Mouse (Mus musculus) midbrain, embryonic 10.5 days (tissue): ENCODE measurements around the gene Ncoa6. TPM values are rescaled to one million over a fixed set of nuclear protein-coding genes. Genes with fewer than 3 reads are reported as not detected.

ENCODE experiments used
- DNase-seq: peaks from one replicate; pipeline ENCODE4 v3.0.0-alpha.2; 2017; ENCODE audit warnings: low spot score
- H3K27ac ChIP-seq: fragments of 300-500 bp; sonication (generic); replicated peaks from 2 replicates; pipeline ENCODE4 v1.5.1; 2016; ENCODE audit warnings: mild to moderate bottlenecking
- H3K27me3 ChIP-seq: fragments of 300-500 bp; sonication (generic); 2 replicates; pipeline ENCODE4 v1.6.1; 2016; ENCODE audit warnings: low read depth, mild to moderate bottlenecking; ENCODE audit not compliant: poor library complexity, severe bottlenecking
- H3K36me3 ChIP-seq: fragments of 300-500 bp; sonication (generic); 2 replicates; pipeline ENCODE4 v1.6.1; 2016; ENCODE audit warnings: mild to moderate bottlenecking, moderate library complexity
- H3K4me1 ChIP-seq: fragments of 300-500 bp; sonication (generic); 2 replicates; pipeline ENCODE4 v1.6.1; 2016
- H3K4me3 ChIP-seq: fragments of 300-500 bp; sonication (generic); 2 replicates; pipeline ENCODE4 v1.5.1; 2016; ENCODE audit warnings: mild to moderate bottlenecking, moderate library complexity
- H3K9me3 ChIP-seq: fragments of 300-500 bp; sonication (generic); replicated peaks from 2 replicates; pipeline ENCODE4 v1.6.1; 2016; ENCODE audit warnings: mild to moderate bottlenecking
- WGBS: fragments of 180-500 bp; shearing (Covaris S2); methylation state at CpG from one replicate; pipeline ENCODE4 v1.1.7; 2016; 5-methylcytosine and 5-hydroxymethylcytosine counted together
- polyA plus RNA-seq: library from polyadenylated mRNA; unstranded; fragments of >200 nt; fragmentation: Nextera tagmentation; extraction: Ambion mirVana; gene quantifications from 2 replicates; pipeline ENCODE4 v1.2.1, GENCODE M21; 2016

Gene Ncoa6
- polyA plus RNA-seq, 1 experiment from 2014 or later: 20.8 TPM

DNA sequence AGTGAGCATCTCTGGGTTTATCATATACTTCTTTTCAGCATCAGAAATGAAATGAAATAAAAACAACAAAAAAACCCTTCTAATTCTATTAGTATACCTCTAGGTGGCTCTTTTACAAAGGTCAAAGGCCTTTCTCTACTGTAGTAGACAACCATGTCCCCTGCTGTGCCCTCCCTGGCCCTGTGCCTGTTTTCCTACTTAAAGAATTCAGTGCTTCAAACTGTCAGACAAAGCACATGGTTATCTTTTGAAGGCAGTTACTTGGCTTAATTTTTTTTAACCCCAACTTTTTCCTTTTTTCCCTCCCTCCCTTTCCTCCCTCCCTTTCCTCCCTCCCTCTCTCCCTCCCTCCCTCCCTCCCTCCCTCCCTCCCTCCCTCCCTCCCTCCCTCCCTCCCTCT lies 73.4 kb downstream of the Ncoa6 start:
- Histone ChIP-seq H3K36me3 (peaks cover 81% of the 10 kb centered on the region), H3K4me3 (no peak overlapping the region), H3K27ac (no peak overlapping the region), H3K4me1 (no peaks in the 10 kb centered on the region), H3K27me3 (no peaks in the 10 kb centered on the region), H3K9me3 (no peaks in the 10 kb centered on the region)
- no peak for DNase-seq

DNA sequence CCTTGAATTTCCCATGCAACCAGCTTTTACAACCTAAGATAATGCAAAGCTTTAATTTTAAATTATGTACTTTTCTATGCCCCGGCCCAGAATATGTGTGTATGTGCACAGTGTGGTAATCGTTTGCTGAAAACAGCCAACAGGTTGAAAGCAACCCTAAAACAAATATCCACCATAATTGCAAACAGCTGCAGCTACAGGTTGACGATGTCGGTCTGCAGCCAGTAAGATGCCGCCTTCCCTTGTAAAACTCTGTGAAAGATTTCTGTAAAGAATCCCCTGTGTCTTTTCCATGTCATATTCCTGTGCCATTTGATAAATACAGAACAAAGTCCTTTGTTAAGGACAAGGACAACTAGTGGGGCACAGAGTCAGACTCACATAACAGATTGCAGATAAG lies 79.1 kb downstream of the Ncoa6 start:
- WGBS: 85% methylated on average over 5 of the region's 5 CpGs
- no peak overlapping the region for H3K27ac ChIP-seq
- H3K4me1 ChIP-seq: no peaks in the 10 kb centered on the region
- no peak overlapping the region for H3K4me3 ChIP-seq
- peaks cover 79% of the 10 kb centered on the region for H3K36me3 ChIP-seq
- H3K27me3 ChIP-seq: no peaks in the 10 kb centered on the region
- DNase-seq: no peak
- no peaks in the 10 kb centered on the region for H3K9me3 ChIP-seq

DNA sequence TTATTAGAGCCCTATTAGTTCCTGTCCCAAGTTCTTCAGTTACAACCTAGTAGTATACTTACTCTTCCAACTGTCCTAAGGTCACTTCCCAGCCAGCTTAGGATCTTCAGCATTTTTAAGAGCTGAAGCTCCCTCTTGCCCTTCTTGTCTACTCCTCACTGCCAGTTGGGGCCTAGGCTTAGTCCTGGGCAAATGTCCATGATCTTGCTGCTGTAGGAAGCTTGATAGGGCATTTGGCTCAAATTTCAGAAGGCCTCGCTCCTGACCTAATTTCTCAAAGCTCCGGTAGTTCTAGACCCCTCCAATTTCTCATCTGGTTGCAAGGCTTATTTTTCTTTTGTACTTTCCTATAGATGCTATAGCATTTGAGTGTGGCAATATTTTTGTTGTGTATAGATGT lies 85.1 kb downstream of the Ncoa6 start:
- Histone ChIP-seq H3K27me3 (peaks cover 19% of the 10 kb centered on the region), H3K4me3 (no peak overlapping the region), H3K4me1 (peaks cover 19% of the 10 kb centered on the region), H3K36me3 (peaks cover 77% of the 10 kb centered on the region), H3K9me3 (no peaks in the 10 kb centered on the region), H3K27ac (no peak overlapping the region)
- no peak for DNase-seq
- WGBS: 89% methylated on average over 2 of the region's 2 CpGs

DNA sequence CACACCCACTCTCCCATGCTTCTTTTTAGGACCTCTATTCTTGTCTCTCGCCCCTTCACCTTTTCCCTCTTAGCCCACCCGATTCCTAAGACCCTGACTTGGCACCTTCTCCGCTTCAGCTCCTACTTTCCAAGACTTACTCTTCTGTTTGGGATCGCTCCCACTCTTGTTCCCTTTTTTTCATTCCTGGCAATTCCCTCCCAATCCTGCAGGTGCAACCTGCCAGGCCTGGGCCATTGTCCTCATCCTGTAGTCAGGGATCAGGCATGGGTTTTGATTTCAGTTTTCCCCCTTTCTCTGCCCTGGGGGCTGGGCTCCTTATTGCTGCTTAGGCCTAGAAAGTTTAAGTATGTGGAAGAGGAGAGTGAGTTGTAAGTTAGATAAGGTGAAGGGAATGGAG lies 86.6 kb downstream of the Ncoa6 start:
- no peak for DNase-seq
- Histone ChIP-seq H3K4me3 (no peak overlapping the region), H3K4me1 (peaks cover 33% of the 10 kb centered on the region), H3K27me3 (peaks cover 26% of the 10 kb centered on the region), H3K9me3 (no peaks in the 10 kb centered on the region), H3K27ac (no peak overlapping the region), H3K36me3 (peaks cover 66% of the 10 kb centered on the region)
- 54% methylated on average over 4 of the region's 4 CpGs for WGBS

DNA sequence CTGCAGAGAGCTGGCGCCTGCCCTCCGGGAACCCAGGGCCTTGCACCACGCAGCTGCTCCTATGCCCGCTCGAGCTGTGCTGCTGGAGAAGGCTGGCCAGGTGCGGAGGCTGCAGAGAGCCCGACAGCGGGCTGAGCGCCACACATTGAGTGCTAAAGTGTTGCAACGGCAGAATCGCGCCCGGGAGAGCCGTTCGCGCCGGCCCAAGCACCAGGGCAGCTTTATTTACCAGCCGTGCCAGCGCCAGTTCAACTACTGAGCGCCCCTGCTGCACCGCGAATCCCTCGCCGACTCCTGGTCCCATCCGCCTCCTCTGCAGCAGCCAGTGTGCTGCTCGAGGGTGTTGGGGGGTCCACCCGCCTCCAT lies 87.2 kb downstream of the Ncoa6 start:
- Histone ChIP-seq H3K36me3 (peaks cover 64% of the 10 kb centered on the region), H3K27me3 (peaks cover 26% of the 10 kb centered on the region), H3K4me3 (peak overlapping the region; percentile 30; the same call in 1 of the 2 replicates), H3K4me1 (peaks cover 36% of the 10 kb centered on the region), H3K9me3 (no peaks in the 10 kb centered on the region), H3K27ac (no peak overlapping the region)
- WGBS: 14% methylated on average over 27 of the region's 27 CpGs
- peak; percentile 20 for DNase-seq

DNA sequence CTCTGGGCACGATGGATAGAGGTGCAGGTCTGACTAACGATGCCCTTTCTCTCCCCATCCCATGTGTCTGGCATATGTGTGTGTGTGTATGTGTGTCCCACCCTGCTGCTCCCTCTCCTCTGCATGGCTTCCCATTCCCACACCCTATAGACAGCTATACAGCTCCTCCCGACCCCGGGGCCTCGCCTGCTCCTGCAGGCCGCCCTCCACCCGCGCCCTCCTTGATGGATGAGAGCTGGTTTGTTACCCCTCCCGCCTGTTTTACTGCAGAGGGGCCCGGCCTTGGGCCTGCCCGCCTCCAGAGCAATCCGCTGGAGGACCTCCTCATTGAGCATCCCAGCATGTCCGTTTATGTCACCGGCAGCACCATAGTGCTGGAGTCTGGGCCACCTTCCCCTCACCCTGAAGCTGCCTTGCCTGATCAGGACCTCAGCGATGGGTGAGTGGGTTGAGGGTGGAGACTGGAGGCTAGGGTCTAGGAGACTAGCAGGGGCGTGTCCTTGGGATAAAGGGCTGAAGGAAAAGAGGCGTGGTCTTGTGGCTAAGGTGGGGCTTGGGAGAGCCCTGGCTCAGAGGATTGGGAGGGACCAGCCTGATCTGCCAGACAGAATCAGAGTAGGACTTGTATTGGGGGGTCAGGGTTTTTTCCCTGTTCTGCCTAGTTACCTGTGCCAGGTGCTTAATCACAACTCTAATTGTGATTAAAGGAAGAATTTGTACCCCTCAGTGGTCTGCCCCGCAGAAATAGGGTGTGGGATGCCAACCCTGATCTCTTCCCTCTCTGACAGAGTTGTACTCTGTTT lies 87.8 kb downstream of the Ncoa6 start:
- Histone ChIP-seq H3K27me3 (peaks cover 28% of the 10 kb centered on the region), H3K36me3 (peaks cover 58% of the 10 kb centered on the region), H3K4me3 (peak overlapping the region; percentile 30), H3K9me3 (no peaks in the 10 kb centered on the region), H3K27ac (no peak overlapping the region), H3K4me1 (peaks cover 40% of the 10 kb centered on the region)
- 53% methylated on average over 18 of the region's 18 CpGs for WGBS
- DNase-seq: peak; percentile 16

DNA sequence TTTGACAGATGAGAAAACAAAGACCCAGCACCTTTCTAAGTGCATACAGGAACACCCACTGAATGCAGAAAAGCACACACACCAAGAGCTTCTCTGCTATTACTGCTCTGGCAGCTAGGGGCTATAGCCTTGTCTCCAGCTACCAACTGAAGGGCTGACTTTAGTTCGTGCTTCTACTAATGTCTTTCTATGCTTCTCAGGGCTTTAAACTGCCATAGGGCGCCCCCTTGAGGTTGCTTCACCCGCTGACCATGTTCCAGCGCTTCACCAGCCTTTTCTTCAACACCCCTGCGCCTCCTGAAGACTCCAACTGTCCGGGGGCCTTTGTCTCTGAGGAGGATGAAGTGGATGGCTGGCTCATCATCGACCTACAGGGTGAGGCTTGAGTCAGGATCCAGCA lies 88.6 kb downstream of the Ncoa6 start:
- Histone ChIP-seq H3K4me3 (peak overlapping the region; percentile 7; the same call in 1 of the 2 replicates), H3K9me3 (no peaks in the 10 kb centered on the region), H3K36me3 (peaks cover 50% of the 10 kb centered on the region), H3K27me3 (peaks cover 36% of the 10 kb centered on the region), H3K27ac (no peak overlapping the region), H3K4me1 (peaks cover 49% of the 10 kb centered on the region)
- WGBS: 25% methylated on average over 7 of the region's 7 CpGs
- DNase-seq: peak; percentile 75

DNA sequence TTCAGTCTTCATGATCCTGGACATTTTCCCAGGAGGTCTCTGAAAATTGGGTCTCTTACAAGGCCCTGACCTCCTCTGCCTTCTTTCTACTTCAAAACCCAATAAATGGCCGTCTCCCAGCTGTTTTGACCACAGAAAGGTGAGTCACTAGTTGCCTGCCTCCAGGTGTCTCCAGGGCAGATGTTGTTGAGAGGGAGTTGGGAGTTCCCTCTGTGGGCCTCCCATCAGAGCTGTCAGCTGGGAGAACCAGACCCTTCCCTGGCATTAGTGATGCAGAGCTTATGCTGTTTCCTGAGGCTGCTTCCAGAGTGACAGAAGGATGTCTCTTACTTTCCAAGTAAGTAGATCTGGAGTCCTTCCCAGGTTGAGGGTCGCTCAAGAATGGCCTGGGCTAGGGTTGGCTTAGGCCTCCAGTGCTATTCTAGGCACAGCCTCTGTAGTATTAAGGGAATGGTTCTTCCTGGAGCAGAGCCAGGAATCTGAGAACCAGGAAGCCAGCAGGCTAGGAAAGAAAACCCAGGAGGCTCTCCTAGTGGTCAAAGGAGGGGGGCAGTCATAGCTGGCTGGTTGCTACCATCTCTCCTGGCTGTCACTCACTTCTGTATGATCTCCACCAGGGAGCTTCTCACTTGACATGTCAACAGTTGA lies 90.8 kb downstream of the Ncoa6 start:
- Histone ChIP-seq H3K27ac (no peak overlapping the region), H3K4me3 (peak overlapping the region; percentile 85), H3K27me3 (peaks cover 48% of the 10 kb centered on the region), H3K9me3 (no peaks in the 10 kb centered on the region), H3K4me1 (peaks cover 53% of the 10 kb centered on the region), H3K36me3 (peaks cover 29% of the 10 kb centered on the region)
- no peak for DNase-seq
- 85% methylated on average over 2 of the region's 2 CpGs for WGBS

DNA sequence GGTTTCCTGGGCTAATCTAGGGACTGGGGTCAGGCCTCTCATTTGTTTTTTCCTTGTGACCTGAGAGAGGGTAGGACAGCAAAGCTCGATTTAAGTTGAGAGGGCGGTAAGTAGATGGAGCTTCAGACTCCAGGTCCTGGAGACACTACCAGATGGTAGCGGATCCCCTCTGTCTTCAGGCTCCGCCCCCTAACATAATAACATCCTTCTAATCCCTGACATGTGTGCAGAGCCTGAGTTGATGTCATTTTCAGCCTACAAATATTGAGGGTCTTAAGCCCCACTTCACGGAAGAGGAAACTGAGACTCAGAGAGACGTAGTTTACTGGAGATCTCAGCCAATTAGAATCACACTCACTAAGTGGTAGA lies 91.4 kb downstream of the Ncoa6 start:
- WGBS: 25% methylated on average over 6 of the region's 6 CpGs
- H3K4me1 ChIP-seq: peaks cover 53% of the 10 kb centered on the region
- peaks cover 23% of the 10 kb centered on the region for H3K36me3 ChIP-seq
- H3K9me3 ChIP-seq: no peaks in the 10 kb centered on the region
- H3K4me3 ChIP-seq: peak overlapping the region; percentile 85
- peaks cover 48% of the 10 kb centered on the region for H3K27me3 ChIP-seq
- DNase-seq: no peak
- peak overlapping the region; percentile 98 for H3K27ac ChIP-seq

DNA sequence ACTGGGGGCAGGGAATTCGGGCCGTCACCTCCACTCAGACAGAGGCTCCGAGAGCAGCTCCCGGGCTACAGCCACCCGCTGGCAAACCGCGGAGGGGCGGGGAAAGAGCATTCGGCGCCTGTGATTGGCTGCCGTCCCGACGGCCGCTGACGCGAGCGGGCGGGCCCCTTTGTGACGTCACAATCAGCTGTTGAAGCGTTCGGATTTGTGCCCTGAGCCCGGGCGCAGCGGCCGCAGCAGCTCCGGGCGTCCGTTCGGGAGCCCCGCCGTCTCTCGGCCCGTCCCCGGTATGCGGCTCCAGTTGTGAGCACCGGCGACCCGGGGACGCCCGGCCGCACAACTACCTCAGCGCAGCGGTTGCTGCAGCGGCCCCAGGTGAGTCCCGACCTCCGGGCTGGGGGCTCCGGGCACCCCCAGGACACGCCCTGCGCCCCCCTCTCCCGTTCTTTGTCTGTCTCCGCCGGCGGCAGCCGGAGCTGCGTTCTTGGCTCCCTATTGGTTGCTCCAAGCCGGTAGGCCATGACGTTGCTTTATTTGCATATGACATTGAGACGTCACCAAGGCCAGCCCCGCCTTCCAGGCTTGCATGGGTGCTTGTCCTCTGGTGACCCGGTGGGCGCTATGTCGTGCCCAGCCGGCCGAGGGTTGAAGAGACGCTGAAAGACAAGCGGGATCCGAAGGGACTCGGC lies 91.9 kb downstream of the Ncoa6 start:
- Histone ChIP-seq H3K27ac (peak overlapping the region; percentile 98), H3K27me3 (peaks cover 43% of the 10 kb centered on the region), H3K9me3 (no peaks in the 10 kb centered on the region), H3K36me3 (peaks cover 18% of the 10 kb centered on the region), H3K4me3 (peak overlapping the region; percentile 85), H3K4me1 (peaks cover 53% of the 10 kb centered on the region)
- WGBS: under 1% methylated on average over 68 of the region's 68 CpGs
- DNase-seq: peak; percentile 96

DNA sequence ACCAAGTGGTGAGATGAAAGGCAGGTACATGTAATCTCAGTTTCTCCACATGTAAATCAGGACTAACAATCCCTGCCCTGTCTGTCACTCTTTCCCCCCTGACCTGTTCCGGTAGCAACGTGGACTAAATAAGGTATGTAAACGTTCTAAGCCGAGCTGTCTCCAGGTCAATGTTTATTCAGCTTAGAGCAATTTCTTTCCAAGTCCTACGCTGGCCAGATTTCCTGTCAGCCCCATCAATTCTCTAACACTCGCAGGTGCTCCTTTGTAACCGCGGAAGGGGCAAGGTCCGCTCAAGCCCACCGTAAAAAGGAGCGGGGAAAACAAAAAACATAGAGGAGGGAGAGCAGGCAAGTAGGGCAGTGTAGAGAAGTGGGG lies 92.6 kb downstream of the Ncoa6 start:
- WGBS: 2% methylated on average over 11 of the region's 11 CpGs
- peak overlapping the region; percentile 98 for H3K27ac ChIP-seq
- H3K4me1 ChIP-seq: peaks cover 45% of the 10 kb centered on the region
- H3K4me3 ChIP-seq: peak overlapping the region; percentile 85
- no peak for DNase-seq
- H3K9me3 ChIP-seq: no peaks in the 10 kb centered on the region
- H3K27me3 ChIP-seq: peaks cover 36% of the 10 kb centered on the region
- peaks cover 11% of the 10 kb centered on the region for H3K36me3 ChIP-seq

DNA sequence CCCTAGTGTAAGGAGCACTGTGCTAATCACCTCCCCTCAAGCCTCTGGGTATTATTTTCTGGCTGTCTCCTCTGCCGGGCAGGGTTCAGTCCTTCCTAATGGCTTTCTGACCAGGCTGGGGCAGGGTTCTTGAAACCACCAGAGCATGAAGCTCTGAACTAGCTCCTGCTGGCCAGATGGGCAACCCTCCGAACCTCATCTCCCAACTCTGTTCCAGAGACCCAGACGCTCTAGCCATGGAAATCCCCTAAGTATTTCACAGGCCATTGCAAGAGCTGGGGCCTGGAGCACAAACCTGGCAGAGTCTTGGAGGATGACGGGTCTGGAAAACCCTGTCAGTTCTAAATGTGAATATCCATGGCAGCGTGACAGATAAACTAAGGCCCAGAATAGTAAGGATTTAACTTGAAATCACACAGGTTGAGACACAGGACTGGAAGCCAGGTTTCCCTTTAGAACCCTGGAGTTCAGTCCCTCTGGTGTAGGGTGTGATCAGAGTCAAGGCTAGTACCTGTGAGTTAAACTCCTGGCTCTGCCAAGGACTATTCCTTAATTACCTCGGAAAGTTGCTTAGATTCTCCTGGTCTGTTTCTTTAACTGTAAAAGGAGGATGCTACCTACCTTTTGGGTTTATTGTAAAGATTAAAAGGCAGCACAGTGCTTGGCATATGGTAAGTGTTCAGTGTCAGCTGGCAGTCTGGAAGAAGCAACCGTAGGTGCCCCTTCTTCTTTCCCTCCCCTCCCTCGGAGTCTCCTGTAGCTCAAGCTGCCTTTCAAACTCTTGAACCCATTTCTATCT lies 93.2 kb downstream of the Ncoa6 start, which contains the start of gene Trp53inp2:
TSS of gene Trp53inp2 (plus strand) at position 799 of the 799 bp plus-strand sequence.
- no peaks in the 10 kb centered on the region for H3K9me3 ChIP-seq
- no peak for DNase-seq
- H3K27ac ChIP-seq: peak within 1 kb of the TSS; percentile 98
- peaks cover 30% of the 10 kb centered on the region for H3K27me3 ChIP-seq
- peaks cover 5% of the 10 kb centered on the region for H3K36me3 ChIP-seq
- peak within 1 kb of the TSS; percentile 85 for H3K4me3 ChIP-seq
- peaks cover 39% of the 10 kb centered on the region for H3K4me1 ChIP-seq
- WGBS: 49% methylated on average over 8 of the region's 8 CpGs
